Mouse (Mus musculus) lung, embryonic 14.5 days (tissue): ENCODE measurements at regions not wholly inside any gene's neighbourhood (a gene's known extent, or its start where the extent isn't known, plus 50 kb on each side); places are given as distances from the start of the nearest gene placed in this dataset.

Source experiments
- ATAC-seq: fragments of 200-750 bp; cut with Nextera tagmentation; 2 replicates; pipeline ENCODE4 v1.8.0; 2017; ENCODE audit warnings: mild to moderate bottlenecking, moderate TSS enrichment, moderate library complexity; ENCODE audit not compliant: insufficient read depth
- DNase-seq: peaks from one replicate; pipeline ENCODE4 v3.0.0-alpha.2; 2015
- H3K27ac ChIP-seq: fragments of 300-500 bp; sonication (generic); 2 replicates; pipeline ENCODE4 v1.5.1; 2014; ENCODE audit warnings: low read depth, mild to moderate bottlenecking, moderate library complexity
- H3K27me3 ChIP-seq: fragments of 300-500 bp; sonication (generic); 2 replicates; pipeline ENCODE4 v1.6.1; 2014; ENCODE audit warnings: low read length, control low read depth; ENCODE audit not compliant: insufficient read depth
- H3K36me3 ChIP-seq: fragments of 300-500 bp; sonication (generic); 2 replicates; pipeline ENCODE4 v1.6.1; 2014; ENCODE audit warnings: control low read depth; ENCODE audit not compliant: insufficient read depth
- H3K4me1 ChIP-seq: fragments of 300-500 bp; sonication (generic); 2 replicates; pipeline ENCODE4 v1.6.1; 2014; ENCODE audit warnings: antibody characterized with exemption, control low read depth; ENCODE audit not compliant: insufficient read depth
- H3K4me2 ChIP-seq: fragments of 300-500 bp; sonication (generic); 2 replicates; pipeline ENCODE4 v1.6.1; 2014; ENCODE audit warnings: mild to moderate bottlenecking
- H3K4me3 ChIP-seq: fragments of 300-500 bp; sonication (generic); 2 replicates; pipeline ENCODE4 v1.5.1; 2014; ENCODE audit warnings: low read depth, low read length
- H3K9ac ChIP-seq: fragments of 300-500 bp; sonication (generic); 2 replicates; pipeline ENCODE4 v1.6.1; 2014
- H3K9me3 ChIP-seq: fragments of 300-500 bp; sonication (generic); 2 replicates; pipeline ENCODE4 v1.6.1; 2016; ENCODE audit warnings: low read depth, low read length, control low read depth
- CTCF ChIP-seq: IDR thresholded peaks from 2 replicates; pipeline ENCODE4 v1.5.1; 2016; ENCODE audit warnings: antibody characterized with exemption, low read depth
- WGBS: fragments of 180-500 bp; shearing (Covaris S2); extraction: QIAGEN DNeasy Blood & Tissue Kit; methylation state at CpG from one replicate; pipeline ENCODE4 v1.1.7; 2014; 5-methylcytosine and 5-hydroxymethylcytosine counted together

- no peak for TF ChIP-seq CTCF
Observed at GRCm38 (mm10) chrX:160332618-160333017, 57.9 kb upstream of the Adgrg2 start.

GRCm38 (mm10) chrX:160338347-160338985 lies 52.0 kb upstream of the Adgrg2 start:
- no peaks in the 10 kb centered on the region for H3K36me3 ChIP-seq
- no peak overlapping the region for H3K4me2 ChIP-seq
- no peak overlapping the region for H3K9ac ChIP-seq
- no peaks in the 10 kb centered on the region for H3K4me1 ChIP-seq
- 42% methylated on average over 3 of the region's 3 CpGs for WGBS
- no peak overlapping the region for H3K4me3 ChIP-seq
- peak; percentile 10 for DNase-seq
- TF ChIP-seq CTCF = no peak
- H3K27ac ChIP-seq = no peak overlapping the region
- H3K27me3 ChIP-seq = no peaks in the 10 kb centered on the region
- ATAC-seq = no peak
- H3K9me3 ChIP-seq = no peaks in the 10 kb centered on the region

More at GRCm38 (mm10) chrX:160332618-160333017, 57.9 kb upstream of the Adgrg2 start:
- Histone ChIP-seq H3K4me3 (no peak overlapping the region), H3K9me3 (no peaks in the 10 kb centered on the region), H3K27me3 (no peaks in the 10 kb centered on the region), H3K27ac (no peak overlapping the region), H3K9ac (no peak overlapping the region), H3K36me3 (no peaks in the 10 kb centered on the region), H3K4me2 (no peak overlapping the region), H3K4me1 (no peaks in the 10 kb centered on the region)
- DNase-seq (peak; percentile 54), ATAC-seq (no peak; the same call in 1 of the 2 replicates)
